Mouse (Mus musculus) midbrain, embryonic 10.5 days (tissue): ENCODE measurements around the gene Tenm4. TPM values are rescaled to one million over a fixed set of nuclear protein-coding genes. Genes with fewer than 3 reads are reported as not detected.

Experiments used
- DNase-seq: peaks from one replicate; pipeline ENCODE4 v3.0.0-alpha.2; 2017; ENCODE audit warnings: low spot score
- H3K27ac ChIP-seq: fragments of 300-500 bp; sonication (generic); replicated peaks from 2 replicates; pipeline ENCODE4 v1.5.1; 2016; ENCODE audit warnings: mild to moderate bottlenecking
- H3K27me3 ChIP-seq: fragments of 300-500 bp; sonication (generic); 2 replicates; pipeline ENCODE4 v1.6.1; 2016; ENCODE audit warnings: low read depth, mild to moderate bottlenecking; ENCODE audit not compliant: poor library complexity, severe bottlenecking
- H3K36me3 ChIP-seq: fragments of 300-500 bp; sonication (generic); 2 replicates; pipeline ENCODE4 v1.6.1; 2016; ENCODE audit warnings: mild to moderate bottlenecking, moderate library complexity
- H3K4me1 ChIP-seq: fragments of 300-500 bp; sonication (generic); 2 replicates; pipeline ENCODE4 v1.6.1; 2016
- H3K4me3 ChIP-seq: fragments of 300-500 bp; sonication (generic); 2 replicates; pipeline ENCODE4 v1.5.1; 2016; ENCODE audit warnings: mild to moderate bottlenecking, moderate library complexity
- H3K9me3 ChIP-seq: fragments of 300-500 bp; sonication (generic); replicated peaks from 2 replicates; pipeline ENCODE4 v1.6.1; 2016; ENCODE audit warnings: mild to moderate bottlenecking
- WGBS: fragments of 180-500 bp; shearing (Covaris S2); methylation state at CpG from one replicate; pipeline ENCODE4 v1.1.7; 2016; 5-methylcytosine and 5-hydroxymethylcytosine counted together
- polyA plus RNA-seq: library from polyadenylated mRNA; unstranded; fragments of >200 nt; fragmentation: Nextera tagmentation; extraction: Ambion mirVana; gene quantifications from 2 replicates; pipeline ENCODE4 v1.2.1, GENCODE M21; 2016

The Tenm4 gene
- polyA plus RNA-seq, 1 experiment from 2014 or later: 27.4 TPM

DNA sequence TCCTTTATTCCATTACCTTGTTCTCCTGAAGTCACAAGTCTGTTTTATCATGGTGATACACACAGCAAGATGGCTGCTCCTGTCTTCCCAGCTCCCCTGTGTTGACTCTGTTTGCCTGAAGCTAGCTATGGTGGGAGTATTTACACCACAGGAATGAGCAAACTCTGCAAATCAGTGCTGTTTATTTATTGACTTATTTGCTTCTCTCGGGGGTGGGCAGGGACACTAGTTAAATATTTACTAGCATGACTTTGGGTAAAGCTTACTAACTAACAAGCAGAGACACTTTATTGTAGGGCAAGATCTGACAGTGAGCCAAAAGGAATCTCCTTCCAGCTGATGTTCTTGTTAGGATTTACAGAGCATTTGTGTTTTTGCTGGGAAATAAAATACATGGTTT is 160.1 kb downstream of the Tenm4 start:
- no peak overlapping the region for H3K27ac ChIP-seq
- peaks cover 7% of the 10 kb centered on the region for H3K4me1 ChIP-seq
- H3K36me3 ChIP-seq: no peaks in the 10 kb centered on the region
- H3K4me3 ChIP-seq: no peak overlapping the region
- H3K27me3 ChIP-seq: no peaks in the 10 kb centered on the region
- 86% methylated on average over 1 of the region's 1 CpGs for WGBS
- no peaks in the 10 kb centered on the region for H3K9me3 ChIP-seq
- DNase-seq: no peak

DNA sequence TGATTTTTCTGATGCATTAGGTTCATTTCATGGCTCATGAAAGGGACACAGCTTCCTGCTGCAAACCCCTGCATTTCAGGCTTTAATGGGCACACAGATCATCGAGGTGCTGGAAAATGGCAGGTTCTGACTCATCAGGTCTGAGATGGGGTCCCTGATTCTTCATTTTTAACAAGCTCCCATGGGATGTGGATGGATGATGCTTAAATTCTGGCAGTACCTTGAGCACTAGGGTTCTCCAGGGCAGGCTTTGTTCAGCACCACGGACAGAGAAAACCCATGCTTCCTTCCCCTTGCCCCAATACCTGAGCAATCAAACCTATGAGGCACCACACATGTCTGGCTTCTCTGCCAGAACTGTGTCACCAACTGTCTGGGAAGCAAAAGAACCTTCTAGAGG is 163.3 kb downstream of the Tenm4 start:
- no peaks in the 10 kb centered on the region for H3K36me3 ChIP-seq

DNA sequence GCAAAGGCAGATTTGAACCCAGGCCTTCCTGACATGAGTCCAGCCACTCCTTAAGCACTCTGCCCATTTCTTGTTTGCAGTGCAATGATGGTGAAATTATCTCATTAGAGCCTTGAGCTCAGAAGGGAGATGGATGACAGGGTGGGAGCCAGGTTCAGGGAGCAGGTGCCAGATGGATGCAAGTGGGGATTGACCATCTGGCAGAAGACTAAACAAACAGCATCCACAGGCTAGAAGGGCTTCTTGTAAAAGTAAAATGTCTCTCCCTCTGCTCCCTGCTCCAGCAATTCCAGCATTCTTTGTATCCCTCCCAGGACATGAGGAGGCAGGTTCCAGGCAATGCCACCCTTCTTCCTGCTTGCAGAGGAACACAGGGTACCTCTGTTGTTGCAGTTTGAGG is 165.3 kb downstream of the Tenm4 start:
- no peak overlapping the region for H3K4me3 ChIP-seq
- H3K9me3 ChIP-seq: no peaks in the 10 kb centered on the region
- H3K27me3 ChIP-seq: no peaks in the 10 kb centered on the region
- no peak for DNase-seq
- peak overlapping the region; percentile 35; the same call in 1 of the 2 replicates for H3K27ac ChIP-seq
- H3K36me3 ChIP-seq: no peaks in the 10 kb centered on the region
- peaks cover 14% of the 10 kb centered on the region for H3K4me1 ChIP-seq

More for the DNA sequence above, 163.3 kb downstream of the Tenm4 start:
- H3K27ac ChIP-seq: no peak overlapping the region
- no peaks in the 10 kb centered on the region for H3K9me3 ChIP-seq
- peaks cover 14% of the 10 kb centered on the region for H3K4me1 ChIP-seq
- no peak overlapping the region for H3K4me3 ChIP-seq
- 45% methylated on average over 2 of the region's 2 CpGs for WGBS
- no peaks in the 10 kb centered on the region for H3K27me3 ChIP-seq
- no peak for DNase-seq

DNA sequence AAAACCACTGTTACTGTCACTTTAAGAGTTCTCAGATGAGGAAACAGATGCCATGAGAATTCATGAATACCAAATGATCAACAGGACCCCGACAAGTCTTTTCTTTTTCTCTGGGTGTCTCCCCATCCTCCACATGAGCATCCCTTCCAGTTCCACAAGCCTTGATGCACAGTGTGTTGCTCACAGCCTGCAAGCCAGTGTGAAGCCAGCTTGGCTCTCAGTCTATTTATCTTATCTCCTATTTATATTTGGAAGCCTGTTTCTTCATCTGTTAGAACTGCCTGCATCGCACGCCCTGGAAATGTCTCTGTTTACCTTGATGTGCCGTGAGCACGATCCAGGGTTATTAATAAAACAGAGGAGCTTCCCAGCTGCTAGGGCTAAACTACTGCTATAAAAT is 169.8 kb downstream of the Tenm4 start:
- Histone ChIP-seq H3K27me3 (no peaks in the 10 kb centered on the region), H3K36me3 (no peaks in the 10 kb centered on the region), H3K9me3 (no peaks in the 10 kb centered on the region), H3K4me3 (no peak overlapping the region), H3K4me1 (peaks cover 8% of the 10 kb centered on the region), H3K27ac (no peak overlapping the region)
- DNase-seq: no peak
- WGBS: 90% methylated on average over 5 of the region's 5 CpGs

DNA sequence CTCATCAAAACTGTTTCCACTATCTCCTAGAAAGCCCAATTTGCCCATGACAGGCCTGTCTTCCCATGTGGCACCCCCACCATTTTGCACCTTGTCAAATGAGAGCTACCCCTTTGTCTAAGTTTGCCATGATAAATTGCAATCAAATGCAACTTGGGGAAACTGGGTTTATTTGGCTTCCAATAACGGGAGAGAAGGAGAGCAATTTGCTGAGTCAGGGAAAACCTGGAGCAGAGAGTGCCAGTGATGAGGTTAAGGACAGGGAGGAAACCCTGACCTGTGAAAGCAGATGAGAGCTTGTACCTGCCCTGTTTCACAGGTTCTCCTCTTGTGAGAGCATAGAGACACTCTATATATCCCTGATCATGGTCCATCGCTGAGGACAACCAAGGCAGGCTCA is 170.4 kb downstream of the Tenm4 start:
- 88% methylated on average over 2 of the region's 2 CpGs for WGBS
- H3K4me1 ChIP-seq: peaks cover 5% of the 10 kb centered on the region
- H3K36me3 ChIP-seq: no peaks in the 10 kb centered on the region
- DNase-seq: no peak
- no peaks in the 10 kb centered on the region for H3K27me3 ChIP-seq
- H3K27ac ChIP-seq: no peak overlapping the region
- H3K9me3 ChIP-seq: no peaks in the 10 kb centered on the region
- no peak overlapping the region for H3K4me3 ChIP-seq

DNA sequence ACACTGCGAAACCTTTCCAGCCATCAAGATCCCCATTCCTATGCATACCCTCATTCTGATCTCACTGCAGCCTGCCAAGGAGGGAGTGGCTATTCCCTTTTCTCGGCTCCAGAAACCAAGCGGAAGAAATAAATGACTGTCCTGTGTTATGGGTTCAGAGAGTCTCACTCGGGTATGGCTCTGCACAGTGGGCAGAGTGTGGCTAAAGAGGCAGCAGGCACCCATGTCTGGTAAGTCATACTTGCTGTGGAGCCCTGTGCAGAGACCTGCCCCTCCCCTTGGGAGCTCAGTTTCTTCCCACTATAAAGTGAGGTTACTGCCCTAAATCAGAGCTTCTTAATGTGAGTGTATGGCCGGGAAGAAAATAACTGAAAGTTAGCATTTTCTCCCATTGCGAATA is 171.9 kb downstream of the Tenm4 start:
- H3K4me1 ChIP-seq: no peaks in the 10 kb centered on the region
- DNase-seq: no peak
- no peaks in the 10 kb centered on the region for H3K9me3 ChIP-seq
- no peaks in the 10 kb centered on the region for H3K27me3 ChIP-seq
- H3K4me3 ChIP-seq: no peak overlapping the region
- H3K27ac ChIP-seq: no peak overlapping the region
- H3K36me3 ChIP-seq: no peaks in the 10 kb centered on the region
- 87% methylated on average over 6 of the region's 6 CpGs for WGBS

DNA sequence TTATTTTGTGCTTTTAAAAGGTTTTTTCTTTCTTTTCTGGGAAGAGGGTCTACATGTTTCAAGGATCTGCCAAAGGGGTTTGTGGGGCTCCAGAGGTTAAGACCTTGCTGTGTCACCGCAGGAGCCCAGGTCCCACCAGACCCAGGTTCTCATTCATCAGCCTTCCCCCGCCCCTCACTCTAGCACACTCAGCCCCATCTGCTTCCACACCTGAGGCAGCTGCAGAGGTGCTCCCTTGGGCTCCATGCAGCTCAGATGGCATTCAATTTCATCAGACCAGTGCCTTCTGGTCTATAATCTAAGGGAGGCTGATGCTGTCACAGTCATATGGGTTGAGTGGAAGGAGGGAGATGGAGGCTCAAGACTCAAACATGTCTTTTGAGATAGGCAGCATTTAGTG is 172.6 kb downstream of the Tenm4 start:
- DNase-seq: no peak
- WGBS: 94% methylated on average over 2 of the region's 2 CpGs
- Histone ChIP-seq H3K9me3 (no peaks in the 10 kb centered on the region), H3K4me1 (no peaks in the 10 kb centered on the region), H3K36me3 (no peaks in the 10 kb centered on the region), H3K27ac (no peak overlapping the region), H3K27me3 (no peaks in the 10 kb centered on the region), H3K4me3 (no peak overlapping the region)

DNA sequence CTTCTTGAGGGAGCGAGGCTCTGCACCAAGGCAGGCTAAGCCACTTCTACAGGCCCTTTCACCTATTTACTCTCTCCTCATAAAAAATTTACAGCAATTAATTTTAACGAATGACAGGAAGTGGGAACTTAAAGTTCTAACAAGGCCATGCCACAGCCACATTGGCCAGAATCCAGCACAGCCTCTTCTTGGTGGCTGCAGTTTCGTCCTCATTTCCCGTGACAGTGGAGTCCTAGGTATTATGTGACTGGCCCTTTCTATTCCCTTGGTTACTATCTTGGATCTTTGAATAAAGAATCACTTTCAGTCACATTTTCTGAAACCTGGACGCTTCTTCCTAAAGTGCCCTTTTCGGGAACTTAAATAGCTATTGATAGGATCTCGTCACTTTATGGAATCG is 181.6 kb downstream of the Tenm4 start:
- no peaks in the 10 kb centered on the region for H3K9me3 ChIP-seq
- 94% methylated on average over 8 of the region's 8 CpGs for WGBS
- no peak overlapping the region for H3K27ac ChIP-seq
- DNase-seq: no peak
- H3K4me1 ChIP-seq: peaks cover 27% of the 10 kb centered on the region
- no peak overlapping the region for H3K4me3 ChIP-seq
- H3K27me3 ChIP-seq: no peaks in the 10 kb centered on the region
- H3K36me3 ChIP-seq: no peaks in the 10 kb centered on the region

DNA sequence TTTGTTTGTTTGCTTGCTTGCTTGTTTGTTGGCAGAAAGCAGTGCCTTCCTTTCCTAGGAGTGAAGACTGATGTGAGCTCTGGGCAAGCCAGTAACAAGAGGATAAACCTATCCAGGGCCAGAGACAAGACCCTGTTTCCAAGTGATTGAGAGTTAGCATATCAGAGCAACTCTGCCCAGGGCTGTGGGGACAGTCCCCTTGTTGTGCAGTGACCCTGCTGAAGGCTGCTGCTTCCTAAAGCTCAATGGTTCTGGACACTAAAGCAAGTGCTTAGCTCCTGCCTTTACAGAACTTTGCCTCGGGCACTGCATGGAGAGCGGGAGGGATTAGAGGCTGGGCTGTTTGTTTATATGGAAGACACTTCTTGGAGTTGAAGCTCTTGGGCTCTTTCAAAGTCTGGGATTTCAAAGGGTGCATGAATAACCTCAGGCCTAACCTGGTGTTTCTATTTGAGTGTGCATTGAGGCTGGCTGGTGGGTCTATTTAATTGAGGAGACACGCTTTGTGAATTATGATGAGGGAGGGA is 185.3 kb downstream of the Tenm4 start:
- WGBS: 25% methylated on average over 3 of the region's 3 CpGs
- Histone ChIP-seq H3K9me3 (no peaks in the 10 kb centered on the region), H3K4me3 (no peak overlapping the region), H3K4me1 (peaks cover 29% of the 10 kb centered on the region), H3K27me3 (no peaks in the 10 kb centered on the region), H3K27ac (peak overlapping the region; percentile 35; the same call in 1 of the 2 replicates), H3K36me3 (no peaks in the 10 kb centered on the region)
- DNase-seq: peak; percentile 27

DNA sequence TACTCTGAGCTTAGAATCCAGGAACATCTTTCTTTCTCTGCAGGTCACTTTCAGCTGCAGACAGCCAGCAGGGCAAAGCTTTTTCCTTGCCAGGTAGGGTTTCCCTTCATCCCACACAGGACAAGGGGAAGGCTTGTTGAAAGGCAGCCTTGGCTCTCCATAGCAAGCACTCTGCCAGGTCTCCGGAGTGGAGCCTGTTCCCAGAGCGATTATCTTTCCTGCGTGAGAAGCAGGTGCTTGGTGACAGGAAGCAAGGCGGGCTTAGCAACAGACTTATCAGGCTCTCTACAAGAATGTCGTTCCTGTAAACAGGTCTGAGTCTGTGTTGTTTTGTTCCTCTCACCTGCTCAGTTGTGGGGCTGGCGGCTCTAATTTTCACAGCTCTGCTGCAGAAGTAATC is 186.5 kb downstream of the Tenm4 start:
- 74% methylated on average over 6 of the region's 6 CpGs for WGBS
- peaks cover 29% of the 10 kb centered on the region for H3K4me1 ChIP-seq
- H3K27ac ChIP-seq: peak overlapping the region; percentile 33; the same call in 1 of the 2 replicates
- no peaks in the 10 kb centered on the region for H3K36me3 ChIP-seq
- H3K27me3 ChIP-seq: no peaks in the 10 kb centered on the region
- H3K4me3 ChIP-seq: no peak overlapping the region
- DNase-seq: no peak
- H3K9me3 ChIP-seq: no peaks in the 10 kb centered on the region

DNA sequence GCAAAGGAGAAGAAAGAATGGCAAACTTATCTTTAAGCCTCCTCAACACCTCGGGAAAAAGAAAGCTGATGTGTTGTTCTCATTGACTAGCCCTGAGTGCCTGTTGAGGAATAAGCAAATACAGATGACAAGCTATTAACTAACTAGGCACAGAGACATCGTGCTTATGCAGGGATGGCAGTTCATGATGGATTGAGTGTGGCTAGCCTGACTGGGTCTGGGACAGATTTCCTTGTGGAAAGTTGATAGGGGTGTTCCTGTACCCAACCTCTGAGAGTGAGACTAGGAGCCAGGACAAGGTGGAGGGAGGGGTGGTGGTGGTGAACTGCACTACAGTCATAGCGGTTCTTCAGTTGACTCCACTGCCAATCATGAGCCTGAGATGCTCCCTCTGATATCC is 192.3 kb downstream of the Tenm4 start:
- Histone ChIP-seq H3K36me3 (no peaks in the 10 kb centered on the region), H3K4me1 (no peaks in the 10 kb centered on the region), H3K4me3 (no peak overlapping the region), H3K27ac (no peak overlapping the region), H3K9me3 (no peaks in the 10 kb centered on the region), H3K27me3 (no peaks in the 10 kb centered on the region)
- DNase-seq: no peak
- WGBS: 88% methylated on average over 3 of the region's 3 CpGs

DNA sequence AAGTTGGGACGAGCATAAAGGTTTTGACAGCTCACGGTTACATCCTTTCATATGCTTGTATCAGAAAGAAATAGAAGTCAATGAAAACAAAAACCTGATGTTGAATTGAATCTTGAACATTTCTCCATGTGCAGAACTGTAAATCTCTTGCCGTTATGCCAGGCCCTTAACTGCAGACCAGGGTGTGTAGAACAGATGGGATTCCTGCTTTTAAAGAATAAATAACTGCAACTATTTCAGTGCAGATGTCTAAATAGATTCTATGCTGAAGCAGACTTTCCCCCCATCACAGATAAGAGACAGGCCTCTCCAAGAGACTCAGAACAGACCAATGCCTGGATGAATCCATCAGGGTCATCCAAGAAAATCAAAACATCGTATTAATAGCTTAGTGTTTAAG is 198.9 kb downstream of the Tenm4 start:
- H3K27me3 ChIP-seq: no peaks in the 10 kb centered on the region
- no peaks in the 10 kb centered on the region for H3K9me3 ChIP-seq
- H3K27ac ChIP-seq: no peak overlapping the region
- H3K4me1 ChIP-seq: no peaks in the 10 kb centered on the region
- 94% methylated on average over 4 of the region's 4 CpGs for WGBS
- no peaks in the 10 kb centered on the region for H3K36me3 ChIP-seq
- no peak overlapping the region for H3K4me3 ChIP-seq
- no peak for DNase-seq

DNA sequence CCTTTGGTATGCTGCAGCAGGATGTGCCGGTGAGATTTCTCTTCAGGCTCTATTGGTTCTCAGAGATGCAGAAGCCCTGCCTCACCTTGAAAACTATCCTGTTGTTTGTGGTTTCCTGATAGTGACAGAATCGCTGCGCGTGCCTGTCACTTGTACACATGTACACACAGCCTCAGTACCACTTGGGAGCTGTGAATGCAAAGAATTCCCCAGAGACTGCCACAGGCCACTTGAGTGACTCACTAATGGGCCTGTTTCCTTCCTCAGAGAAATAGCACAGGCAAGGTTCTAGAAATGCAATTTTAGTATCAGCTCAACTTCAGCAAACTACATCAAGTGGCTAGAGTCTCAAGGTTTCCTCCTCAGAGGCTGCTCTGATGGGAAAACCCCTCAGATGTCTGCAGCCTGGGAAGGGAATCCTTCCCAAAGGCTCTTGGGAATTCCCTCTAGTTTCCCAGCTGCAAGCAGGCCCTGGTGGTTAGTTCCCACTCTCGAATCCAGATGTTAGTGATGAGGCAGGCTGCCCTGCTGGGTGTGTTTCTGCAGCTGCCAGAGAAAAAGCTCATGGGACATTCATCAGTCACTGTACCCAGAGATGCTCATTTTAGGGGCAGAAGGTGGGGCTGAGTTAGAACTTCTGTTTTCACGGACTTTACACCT is 203.1 kb downstream of the Tenm4 start:
- no peaks in the 10 kb centered on the region for H3K36me3 ChIP-seq
- no peak overlapping the region for H3K4me3 ChIP-seq
- no peaks in the 10 kb centered on the region for H3K9me3 ChIP-seq
- no peaks in the 10 kb centered on the region for H3K27me3 ChIP-seq
- DNase-seq: no peak
- WGBS: 80% methylated on average over 6 of the region's 6 CpGs
- H3K27ac ChIP-seq: no peak overlapping the region
- no peaks in the 10 kb centered on the region for H3K4me1 ChIP-seq

DNA sequence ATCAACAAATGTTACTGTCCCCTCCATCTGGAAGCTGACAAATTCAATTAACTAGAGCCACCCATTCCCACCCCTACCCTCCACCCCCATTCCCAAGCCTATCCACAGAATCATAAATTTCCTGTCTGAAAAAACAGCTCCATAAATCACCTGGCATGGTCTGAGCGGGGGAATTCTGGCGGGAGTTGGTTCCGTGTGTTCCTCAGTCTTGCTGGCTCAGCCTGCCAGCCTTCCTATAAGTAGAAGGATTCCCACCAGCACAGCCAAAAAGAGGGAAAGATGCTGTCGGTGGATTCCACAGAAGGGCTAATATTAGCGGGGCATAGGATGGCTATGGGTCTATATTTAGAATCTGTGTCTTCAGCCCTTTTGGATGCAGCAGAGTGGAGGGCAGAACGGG is 204.5 kb downstream of the Tenm4 start:
- 88% methylated on average over 6 of the region's 6 CpGs for WGBS
- H3K27me3 ChIP-seq: no peaks in the 10 kb centered on the region

More for the DNA sequence above, 204.5 kb downstream of the Tenm4 start:
- DNase-seq: no peak
- Histone ChIP-seq H3K36me3 (no peaks in the 10 kb centered on the region), H3K4me1 (no peaks in the 10 kb centered on the region), H3K27ac (no peak overlapping the region), H3K9me3 (no peaks in the 10 kb centered on the region), H3K4me3 (no peak overlapping the region)
